Comparison of ENCODE assay signal across 25 mouse cellular contexts in the genomic region with DNA sequence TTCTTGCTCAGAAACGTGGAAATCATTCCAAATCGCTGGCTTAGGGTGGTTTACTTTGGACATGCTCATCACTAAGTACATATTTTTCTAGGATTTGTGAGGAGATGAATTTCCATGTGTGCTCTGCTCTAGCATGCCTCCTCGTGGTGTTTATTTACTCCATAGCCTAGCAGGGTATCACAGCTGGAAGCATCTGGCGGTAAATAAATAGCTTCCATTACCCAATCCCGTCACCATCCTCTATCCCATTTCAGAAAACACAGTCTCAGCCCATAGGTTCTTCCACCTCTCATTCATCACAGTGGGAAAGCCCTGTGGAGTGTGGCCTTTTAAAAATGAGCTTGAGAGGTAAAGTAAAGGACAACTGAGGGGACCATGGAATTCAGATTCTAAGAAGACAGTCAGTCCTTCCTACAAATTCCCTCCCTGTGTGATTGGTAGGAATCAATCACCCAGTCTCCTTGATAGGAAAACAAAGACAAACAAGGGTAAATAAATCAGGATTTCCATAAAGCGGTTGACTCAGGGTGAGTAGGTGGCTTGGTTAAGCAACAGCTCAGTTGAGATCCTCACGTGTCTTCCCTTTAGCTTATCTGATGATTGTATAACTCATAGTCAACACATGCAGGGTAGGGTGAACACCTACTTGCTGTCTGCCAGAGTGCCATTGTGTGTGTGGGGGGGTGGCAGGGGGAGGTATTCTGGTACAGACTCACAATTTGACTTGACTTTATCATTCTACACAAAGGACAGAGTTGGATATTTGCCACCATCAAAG.
A peak's percentile ranks its signal among the peaks of the same experiment; 100 is the strongest.
DNase-seq lines count a peak whose midpoint lies in the region; ATAC-seq and TF ChIP-seq lines count a peak whose summit lies in the region.
"Had no signal": no experiment of that assay in that cellular context is flagged by ENCODE, and none has a peak within 500 bp of the region (broad histone marks: within the 10 kb centered on the region; RNA-seq: fewer than 3 reads in every experiment).

No protein-coding gene starts in this region.

- no peak overlapping the region for H3K27ac ChIP-seq in intestine, embryonic 15.5 days
- H3K27ac ChIP-seq in intestine, embryonic 16.5 days (ENCODE audit: low read length), result no peak overlapping the region
- no peak overlapping the region for H3K27ac ChIP-seq in liver, postnatal 0 days (ENCODE audit: low read depth)
- no peak overlapping the region for H3K27ac ChIP-seq in liver, embryonic 12.5 days
- H3K27ac ChIP-seq in stomach, embryonic 16.5 days (ENCODE audit: low read length), result peak overlapping the region; percentile 60; the same call in 1 of the 2 replicates
- H3K27ac ChIP-seq: forebrain, embryonic 10.5 days; forebrain, embryonic 13.5 days; hindbrain, embryonic 10.5 days; hindbrain, embryonic 13.5 days had no signal

- H3K36me3 ChIP-seq in intestine, embryonic 15.5 days, result no peaks in the 10 kb centered on the region
- H3K36me3 ChIP-seq in intestine, embryonic 16.5 days (ENCODE audit: control insufficient read depth, insufficient read depth, low read length), result no peaks in the 10 kb centered on the region
- no peaks in the 10 kb centered on the region for H3K36me3 ChIP-seq in liver, postnatal 0 days (replicated peaks; ENCODE audit: insufficient read depth, low read length)
- H3K36me3 ChIP-seq in liver, embryonic 12.5 days, result no peaks in the 10 kb centered on the region
- no peaks in the 10 kb centered on the region for H3K36me3 ChIP-seq in stomach, embryonic 16.5 days (ENCODE audit: control insufficient read depth, insufficient read depth, low read length)
- H3K36me3 ChIP-seq: forebrain, embryonic 10.5 days; G1E; hindbrain, embryonic 10.5 days; hindbrain, embryonic 13.5 days had no signal

- H3K9ac ChIP-seq in intestine, embryonic 15.5 days, result no peak overlapping the region
- no peak overlapping the region for H3K9ac ChIP-seq in intestine, embryonic 16.5 days (ENCODE audit: low read depth, low read length)
- no peak overlapping the region for H3K9ac ChIP-seq in liver, postnatal 0 days (replicated peaks)
- no peak overlapping the region for H3K9ac ChIP-seq in liver, embryonic 12.5 days
- no peak overlapping the region for H3K9ac ChIP-seq in stomach, embryonic 16.5 days (ENCODE audit: low read length)
- H3K9ac ChIP-seq: forebrain, embryonic 13.5 days; hindbrain, embryonic 13.5 days had no signal

- no peak for DNase-seq in liver, postnatal 0 days
- peak; percentile 22 for DNase-seq in lung, postnatal 10 days
- no peak for DNase-seq in lung, adult 2 months
- DNase-seq in kidney, adult 18-20 months, result no peak
- DNase-seq: adrenal gland, postnatal 10 days; adrenal gland, postnatal 36 days; B cell, adult 2 months; cerebellum, adult 18-20 months; cerebellum, adult 9-10 months; cerebellum, postnatal 14 days; gastrocnemius, postnatal 10 days; gastrocnemius, postnatal 36 days; heart, postnatal 36 days had no signal

- H3K27me3 ChIP-seq in intestine, embryonic 15.5 days (replicated peaks), result no peaks in the 10 kb centered on the region
- H3K27me3 ChIP-seq in intestine, embryonic 16.5 days (replicated peaks; ENCODE audit: control insufficient read depth, insufficient read depth, low read length), result no peaks in the 10 kb centered on the region
- H3K27me3 ChIP-seq in liver, postnatal 0 days (ENCODE audit: insufficient read depth, low read length), result no peaks in the 10 kb centered on the region
- no peaks in the 10 kb centered on the region for H3K27me3 ChIP-seq in liver, embryonic 12.5 days (replicated peaks)
- no peaks in the 10 kb centered on the region for H3K27me3 ChIP-seq in stomach, embryonic 16.5 days (ENCODE audit: control insufficient read depth, insufficient read depth, low read length)
- H3K27me3 ChIP-seq: forebrain, embryonic 13.5 days; hindbrain, embryonic 13.5 days; Patski had no signal

- peak; percentile 36; the same call in 1 of the 2 replicates for ATAC-seq in intestine, embryonic 15.5 days
- no peak for ATAC-seq in intestine, embryonic 16.5 days
- peak; percentile 76 for ATAC-seq in liver, postnatal 0 days
- ATAC-seq in liver, embryonic 12.5 days, result no peak
- ATAC-seq in stomach, embryonic 16.5 days (ENCODE audit: insufficient read depth, low FRiP score), result no peak
- ATAC-seq: forebrain, embryonic 13.5 days; forebrain, embryonic 16.5 days; Patski had no signal

- no peak for TF ChIP-seq CTCF in liver, postnatal 0 days (IDR thresholded peaks at IDR 0.05; ENCODE audit: low read depth)
- TF ChIP-seq CTCF in lung, adult 2 months (IDR thresholded peaks at IDR 0.05; ENCODE audit: insufficient read depth, low read length), result no peak

- H3K4me1 ChIP-seq in intestine, embryonic 15.5 days (replicated peaks), result no peaks in the 10 kb centered on the region
- H3K4me1 ChIP-seq in intestine, embryonic 16.5 days (ENCODE audit: control insufficient read depth, insufficient read depth, low read length), result no peaks in the 10 kb centered on the region
- no peaks in the 10 kb centered on the region for H3K4me1 ChIP-seq in liver, postnatal 0 days (ENCODE audit: insufficient read depth)
- H3K4me1 ChIP-seq in liver, embryonic 12.5 days, result peaks cover 2% of the 10 kb centered on the region; the same call in 1 of the 2 replicates
- H3K4me1 ChIP-seq in lung, adult 2 months (ENCODE audit: control insufficient read depth, insufficient read depth, low read length), result no peaks in the 10 kb centered on the region
- H3K4me1 ChIP-seq in stomach, embryonic 16.5 days (ENCODE audit: control insufficient read depth, insufficient read depth, low read length), result no peaks in the 10 kb centered on the region
- H3K4me1 ChIP-seq: forebrain, embryonic 10.5 days; forebrain, embryonic 13.5 days; hindbrain, embryonic 10.5 days; hindbrain, embryonic 13.5 days had no signal

- no peak for TF ChIP-seq EP300 in liver, postnatal 0 days (IDR thresholded peaks at IDR 0.05; ENCODE audit: low read depth)

- H3K4me2 ChIP-seq in intestine, embryonic 15.5 days (replicated peaks), result no peak overlapping the region
- H3K4me2 ChIP-seq in intestine, embryonic 16.5 days (ENCODE audit: low read depth, low read length), result no peak overlapping the region
- no peak overlapping the region for H3K4me2 ChIP-seq in liver, postnatal 0 days (ENCODE audit: low read depth, low read length)
- no peak overlapping the region for H3K4me2 ChIP-seq in liver, embryonic 12.5 days
- no peak overlapping the region for H3K4me2 ChIP-seq in stomach, embryonic 16.5 days (ENCODE audit: low read depth, low read length)
- H3K4me2 ChIP-seq: forebrain, embryonic 13.5 days; heart, embryonic 11.5 days; hindbrain, embryonic 13.5 days had no signal

- no peak overlapping the region for H3K4me3 ChIP-seq in intestine, embryonic 15.5 days (replicated peaks)
- no peak overlapping the region for H3K4me3 ChIP-seq in intestine, embryonic 16.5 days (ENCODE audit: low read length)
- no peak overlapping the region for H3K4me3 ChIP-seq in liver, postnatal 0 days (ENCODE audit: low read depth, low read length)
- no peak overlapping the region for H3K4me3 ChIP-seq in liver, embryonic 12.5 days
- no peak overlapping the region for H3K4me3 ChIP-seq in lung, adult 2 months (replicated peaks; ENCODE audit: extremely low read depth, low read depth, low read length)
- H3K4me3 ChIP-seq in stomach, embryonic 16.5 days (replicated peaks; ENCODE audit: low read length), result no peak overlapping the region
- H3K4me3 ChIP-seq: forebrain, embryonic 10.5 days; forebrain, embryonic 13.5 days; hindbrain, embryonic 10.5 days; hindbrain, embryonic 13.5 days had no signal

- no peak for TF ChIP-seq POLR2A in lung, adult 2 months (IDR thresholded peaks at IDR 0.05; ENCODE audit: borderline replicate concordance, extremely low read depth, low read depth, low read length)

- no peaks in the 10 kb centered on the region for H3K9me3 ChIP-seq in intestine, embryonic 15.5 days
- H3K9me3 ChIP-seq in intestine, embryonic 16.5 days (ENCODE audit: control insufficient read depth, low read length), result no peaks in the 10 kb centered on the region
- H3K9me3 ChIP-seq in liver, postnatal 0 days (ENCODE audit: low read length), result no peaks in the 10 kb centered on the region
- no peaks in the 10 kb centered on the region for H3K9me3 ChIP-seq in liver, embryonic 12.5 days (replicated peaks)
- H3K9me3 ChIP-seq in stomach, embryonic 16.5 days (replicated peaks; ENCODE audit: control insufficient read depth, low read length), result no peaks in the 10 kb centered on the region
- H3K9me3 ChIP-seq: forebrain, embryonic 10.5 days; forebrain, embryonic 13.5 days; hindbrain, embryonic 10.5 days; hindbrain, embryonic 13.5 days had no signal

- WGBS in intestine, embryonic 15.5 days, result 62% methylated on average over 7 of the region's 7 CpGs
- WGBS in intestine, embryonic 16.5 days, result 64% methylated on average over 7 of the region's 7 CpGs
- 63% methylated on average over 7 of the region's 7 CpGs for WGBS in liver, postnatal 0 days (ENCODE audit: insufficient replicate concordance)
- 63% methylated on average over 7 of the region's 7 CpGs for WGBS in liver, embryonic 12.5 days (ENCODE audit: insufficient replicate concordance)
- 73% methylated on average over 7 of the region's 7 CpGs for WGBS in lung, adult 2 months
- WGBS in stomach, embryonic 16.5 days, result 60% methylated on average over 7 of the region's 7 CpGs

Comparison
In these comparisons a context has a peak if more than half of its experiments do, and no peak if none do; other contexts are left out.
1. ATAC-seq: peak in intestine, embryonic 15.5 days (single experiment) and liver, postnatal 0 days (single experiment); none in intestine, embryonic 16.5 days (single experiment), liver, embryonic 12.5 days (single experiment) and stomach, embryonic 16.5 days (single experiment).